Mouse (Mus musculus) gastrocnemius, postnatal 4 days (tissue): Measurements from ENCODE around the gene Fsip1. TPM values are rescaled to one million over a fixed set of nuclear protein-coding genes. Genes with fewer than 3 reads are reported as not detected.

Experiments used
- DNase-seq, 2 experiments: peaks; one replicate each; pipeline ENCODE4 v3.0.0; 2021 to 2022; ENCODE audit warnings: low spot score in 2 of 2, mixed read lengths in 2 of 2
- total RNA-seq, 2 experiments: library from RNA; stranded (reverse); gene quantifications; 2 replicates each; pipeline ENCODE4 v1.2.3; 2021

The Fsip1 gene
- total RNA-seq, 2 experiments from 2014 or later = not detected

DNA sequence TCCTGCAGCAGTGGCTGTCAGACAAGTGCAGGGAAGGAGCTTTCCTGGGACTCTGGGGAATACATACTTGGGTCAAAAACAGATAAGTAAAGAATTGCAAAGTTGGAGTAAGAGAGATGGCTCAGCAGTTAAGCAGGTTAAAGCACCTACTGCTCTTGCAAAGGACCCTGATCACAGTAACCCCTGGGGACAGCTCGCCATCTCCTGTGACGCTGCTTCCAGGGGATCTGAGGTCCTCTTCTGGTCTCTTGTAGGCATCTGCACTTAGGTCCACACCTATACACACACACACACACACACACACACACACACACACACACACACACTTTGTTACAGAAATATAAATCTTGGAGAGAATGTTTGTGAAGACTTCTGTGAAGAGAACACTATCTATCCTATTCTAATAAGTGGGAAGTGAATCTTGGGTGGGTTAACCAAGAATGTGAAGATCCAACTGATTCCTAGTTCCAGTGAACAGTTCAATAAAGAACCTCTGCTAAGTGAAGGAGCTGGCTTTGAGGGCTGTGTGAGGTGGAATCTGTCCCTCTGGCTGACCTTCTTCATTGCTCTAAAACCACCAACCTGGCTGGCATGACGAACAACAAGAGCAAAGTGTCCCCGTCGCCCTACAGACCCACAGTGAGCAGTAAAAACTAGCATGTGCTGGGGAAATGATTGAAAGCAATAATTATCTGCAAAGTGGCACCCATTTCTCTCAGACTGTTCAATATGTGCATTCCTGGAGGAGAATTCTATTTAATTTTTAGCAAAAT, 129.1 kb downstream of the Fsip1 start:
- no peak for DNase-seq

GRCm38 (mm10) chr2:118125943-118126470, 130.8 kb downstream of the Fsip1 start:
- DNase-seq = no peak

- DNase-seq = no peak
Observed at GRCm38 (mm10) chr2:118125211-118125939, 131.4 kb downstream of the Fsip1 start.

GRCm38 (mm10) chr2:118124437-118124836, 132.3 kb downstream of the Fsip1 start:
- DNase-seq = no peak

DNA sequence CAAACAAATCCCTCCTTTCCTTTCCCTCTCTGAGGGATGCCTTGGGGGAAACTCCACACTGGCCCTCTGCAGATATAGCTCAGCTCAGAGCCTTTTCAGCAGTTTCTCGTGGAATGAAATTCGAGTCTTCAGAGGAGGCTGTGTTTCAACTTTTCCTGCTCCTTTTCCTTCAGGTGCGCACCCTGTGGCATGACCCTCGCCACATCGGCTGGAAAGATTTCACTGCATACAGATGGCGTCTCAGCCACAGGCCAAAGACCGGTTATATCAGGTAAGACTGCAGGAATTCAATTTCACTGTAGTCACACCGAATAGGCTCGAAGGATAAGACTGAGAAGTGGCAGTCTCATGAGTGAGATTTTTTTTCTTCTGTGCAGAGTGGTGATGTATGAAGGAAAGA, 133.0 kb downstream of the Fsip1 start:
- DNase-seq = no peak

- no peak for DNase-seq
Observed at GRCm38 (mm10) chr2:118122291-118122690, 134.5 kb downstream of the Fsip1 start.

DNA sequence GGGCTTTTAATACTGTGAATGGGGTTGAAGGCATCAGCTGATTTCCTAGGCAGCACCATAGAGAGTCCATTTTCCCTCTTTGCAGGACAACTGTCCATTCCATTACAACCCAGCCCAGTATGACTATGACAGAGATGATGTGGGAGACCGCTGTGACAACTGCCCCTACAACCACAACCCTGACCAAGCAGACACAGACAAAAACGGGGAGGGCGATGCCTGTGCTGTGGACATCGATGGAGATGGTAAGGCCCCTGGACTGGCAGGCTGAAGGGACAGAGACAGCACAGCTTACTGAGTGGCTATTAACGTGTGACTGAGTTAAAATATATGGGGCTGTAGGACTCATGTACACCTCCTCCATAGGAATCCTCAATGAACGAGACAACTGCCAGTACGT, 136.0 kb downstream of the Fsip1 start:
- no peak for DNase-seq

DNA sequence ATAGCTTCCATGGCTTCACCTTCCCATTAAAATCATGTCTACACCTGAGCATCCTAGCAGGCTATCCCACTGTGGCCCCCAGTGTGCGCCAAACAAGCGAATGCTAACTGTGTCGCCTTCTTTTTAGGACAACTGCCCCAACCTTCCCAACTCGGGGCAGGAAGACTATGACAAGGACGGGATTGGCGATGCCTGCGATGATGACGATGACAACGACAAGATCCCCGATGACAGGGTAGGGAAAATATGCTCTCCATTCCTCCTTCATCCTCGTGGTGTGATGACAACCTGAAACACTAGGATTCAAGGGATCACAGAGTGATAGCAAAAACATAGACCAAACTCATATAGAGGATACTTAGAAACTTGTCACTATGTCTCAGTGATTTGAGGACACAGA, 136.7 kb downstream of the Fsip1 start:
- DNase-seq = no peak

GRCm38 (mm10) chr2:118119684-118120083, 137.1 kb downstream of the Fsip1 start:
- no peak for DNase-seq

GRCm38 (mm10) chr2:118118515-118118914, 138.3 kb downstream of the Fsip1 start:
- no peak for DNase-seq

DNA sequence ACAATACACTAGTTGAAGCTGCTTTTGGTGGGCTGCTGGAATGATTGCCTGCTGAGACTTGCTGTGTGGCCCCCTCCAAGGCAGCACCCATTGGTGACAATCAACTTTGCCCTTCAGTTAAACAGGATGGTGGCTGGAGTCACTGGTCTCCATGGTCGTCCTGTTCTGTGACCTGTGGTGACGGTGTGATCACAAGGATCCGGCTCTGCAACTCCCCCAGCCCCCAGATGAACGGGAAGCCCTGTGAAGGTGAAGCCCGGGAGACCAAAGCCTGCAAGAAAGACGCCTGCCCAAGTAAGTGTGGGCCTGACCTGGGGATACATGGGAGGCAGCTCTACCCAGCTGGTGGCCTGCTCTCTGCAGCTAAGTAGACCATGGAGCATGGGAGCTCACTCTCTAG, 138.7 kb downstream of the Fsip1 start:
- no peak for DNase-seq

DNA sequence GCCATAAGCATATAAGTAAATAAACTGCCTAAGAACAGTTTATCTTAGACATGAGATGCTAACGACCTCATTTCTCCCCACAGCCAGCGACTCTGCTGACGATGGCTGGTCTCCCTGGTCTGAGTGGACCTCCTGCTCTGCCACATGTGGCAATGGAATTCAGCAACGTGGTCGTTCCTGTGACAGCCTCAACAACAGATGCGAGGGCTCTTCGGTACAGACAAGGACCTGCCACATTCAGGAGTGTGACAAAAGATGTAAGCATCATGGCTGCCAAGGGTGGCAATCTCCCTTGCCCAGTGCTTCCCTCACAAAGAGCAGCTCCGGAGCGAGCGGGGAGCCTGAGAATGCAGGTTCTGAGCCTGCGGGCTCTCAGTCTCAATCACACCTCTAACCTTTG, 139.4 kb downstream of the Fsip1 start:
- no peak for DNase-seq

DNA sequence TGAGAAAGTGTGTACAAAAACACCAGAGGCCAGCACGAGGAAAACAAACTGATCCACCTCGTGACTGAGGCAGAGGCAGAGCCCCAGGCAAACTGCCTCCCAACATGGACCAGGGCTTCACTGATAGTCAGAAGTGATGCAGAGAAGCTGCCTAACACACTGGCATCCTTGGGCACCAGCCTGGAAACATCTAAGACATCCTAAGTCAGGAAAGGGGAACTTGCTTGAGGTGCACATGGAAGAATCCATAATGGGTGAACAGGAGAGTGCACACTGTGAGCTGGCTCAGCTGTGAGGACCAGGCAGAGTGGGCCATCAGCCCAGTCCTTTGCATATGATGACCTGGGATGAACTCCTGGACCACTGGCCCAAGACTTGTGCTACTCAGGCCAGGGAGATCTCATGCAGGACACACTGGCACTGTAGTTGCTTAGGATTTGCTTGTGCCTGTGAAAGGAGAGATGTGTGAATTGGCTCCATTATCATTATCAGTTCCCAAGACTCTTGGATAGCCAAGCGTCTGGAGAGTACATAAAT, 139.9 kb downstream of the Fsip1 start:
- DNase-seq = no peak

- DNase-seq = no peak
Observed at GRCm38 (mm10) chr2:118116180-118116579, 140.6 kb downstream of the Fsip1 start.

GRCm38 (mm10) chr2:118115647-118116046, 141.1 kb downstream of the Fsip1 start:
- DNase-seq = no peak

- no peak for DNase-seq
Observed at GRCm38 (mm10) chr2:118114671-118115070, 142.1 kb downstream of the Fsip1 start.

GRCm38 (mm10) chr2:118113808-118114524, 142.8 kb downstream of the Fsip1 start:
- DNase-seq = peak in 1 of 2 experiments; percentile 56

DNA sequence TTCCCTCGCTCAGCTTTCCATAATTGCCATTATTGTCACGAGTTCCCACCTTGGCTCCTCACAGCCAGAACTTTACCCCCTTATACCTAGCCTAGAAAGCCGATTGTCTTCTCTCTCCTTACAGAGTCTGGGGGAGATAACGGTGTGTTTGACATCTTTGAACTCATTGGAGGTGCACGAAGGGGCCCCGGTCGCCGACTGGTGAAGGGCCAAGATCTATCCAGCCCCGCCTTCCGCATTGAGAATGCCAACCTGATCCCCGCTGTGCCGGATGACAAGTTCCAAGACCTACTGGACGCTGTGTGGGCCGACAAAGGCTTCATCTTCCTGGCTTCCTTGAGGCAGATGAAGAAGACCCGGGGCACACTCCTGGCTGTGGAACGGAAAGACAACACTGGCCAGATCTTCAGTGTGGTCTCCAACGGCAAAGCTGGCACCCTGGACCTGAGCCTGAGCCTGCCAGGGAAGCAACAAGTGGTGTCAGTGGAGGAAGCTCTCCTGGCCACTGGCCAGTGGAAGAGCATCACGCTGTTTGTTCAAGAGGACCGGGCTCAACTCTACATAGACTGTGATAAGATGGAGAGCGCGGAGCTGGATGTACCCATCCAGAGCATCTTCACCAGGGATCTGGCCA, 143.8 kb downstream of the Fsip1 start:
- DNase-seq = peak in 1 of 2 experiments; percentile 36

DNA sequence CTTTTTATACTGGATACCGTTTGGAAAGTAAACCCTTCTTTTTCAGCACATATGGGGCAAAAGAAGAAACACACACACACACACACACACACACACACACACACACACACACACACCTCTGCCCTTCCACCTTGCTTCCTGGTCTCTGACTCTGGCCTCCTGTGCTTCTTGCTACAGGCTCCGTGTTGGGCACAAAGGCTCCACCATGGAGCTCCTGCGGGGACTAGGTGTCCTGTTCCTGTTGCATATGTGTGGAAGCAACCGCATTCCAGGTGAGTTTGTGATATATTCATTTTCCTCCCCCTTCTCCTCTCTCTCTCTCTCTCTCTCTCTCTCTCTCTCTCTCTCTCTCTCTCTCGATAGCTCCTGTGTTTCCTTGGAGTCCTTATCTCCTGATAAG, 144.3 kb downstream of the Fsip1 start:
- no peak for DNase-seq

- DNase-seq = peak; percentile 65 to 86
Observed at GRCm38 (mm10) chr2:118111488-118112131, 145.2 kb downstream of the Fsip1 start, which contains the start of gene Thbs1. Gene Thbs1 (plus strand): TSS chr2:118111876.
